Mouse (Mus musculus): ENCODE results near the gene Kdm1b.

- TF ChIP-seq CTCF (conservative IDR thresholded peaks at IDR 0.05; ENCODE audit: low read length) (no peak), POU5F1 (IDR thresholded peaks at IDR 0.05; ENCODE audit: borderline replicate concordance, low read length) (no peak)
Observed at GRCm38 (mm10) chr13:47125595-47125994, 82.3 kb downstream of the Kdm1b start.

Measured in E14TG2a.4 (cell line).